Mouse (Mus musculus): Measurements from ENCODE around the gene Mllt6. TPM values are rescaled to one million over a fixed set of nuclear protein-coding genes. Genes with fewer than 3 reads are reported as not detected.
A peak's percentile ranks its signal among the peaks of the same experiment; 100 is the strongest.

Mllt6 gene
- 65.9 and 79.6 TPM in 2 replicates for polyA plus RNA-seq (2012; rRNA removed)

DNA sequence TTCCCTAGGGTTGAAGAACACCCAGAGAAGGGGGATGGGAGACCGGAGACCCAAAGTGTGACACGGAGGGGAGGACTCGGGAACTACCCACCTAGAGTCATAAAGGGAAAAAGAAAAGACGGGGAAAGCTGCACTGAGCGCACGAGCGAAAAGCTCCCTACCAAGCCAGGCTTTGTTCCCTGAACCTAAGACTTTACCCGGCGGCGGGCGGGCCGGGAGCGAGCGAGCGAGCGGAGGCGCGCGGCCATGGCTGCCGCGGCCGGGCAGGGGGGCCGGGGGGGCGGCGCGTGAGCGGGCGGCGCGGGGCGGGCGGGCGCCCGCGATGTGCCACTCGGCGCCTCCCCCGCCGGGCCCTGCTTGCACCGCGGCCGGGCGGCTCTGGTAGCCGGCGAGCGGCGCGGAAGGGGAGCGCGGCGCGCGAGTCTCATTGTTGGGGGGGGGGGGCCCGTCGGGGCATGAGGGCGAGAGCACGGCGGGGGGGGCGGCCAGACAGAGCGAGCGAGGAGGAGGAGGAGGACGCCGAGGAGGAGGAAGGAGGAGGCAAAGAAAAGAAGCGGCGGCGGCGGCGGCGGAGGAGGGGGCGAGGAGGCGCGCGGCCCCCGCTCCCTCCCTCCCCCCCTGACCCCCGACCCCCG, at the start of gene Mllt6:
Gene Mllt6, plus strand, starts transcription at position 522 of the 635 bp plus-strand sequence.
- peak; percentile 69 for DNase-seq
- Histone ChIP-seq H3K4me3 (replicated peaks; ENCODE audit: extremely low read depth, low read depth, low read length) (peak within 1 kb of the TSS; percentile 87), H3K4me1 (ENCODE audit: control insufficient read depth, insufficient read depth, low read length) (peaks cover 12% of the 10 kb centered on the region)
- 2% methylated on average over 52 of the region's 76 CpGs for WGBS
- peak; percentile 10; the same call in 1 of the 2 replicates for TF ChIP-seq POLR2A (IDR thresholded peaks at IDR 0.05; ENCODE audit: borderline replicate concordance, extremely low read depth, low read depth, low read length)
- no peak for TF ChIP-seq CTCF (IDR thresholded peaks at IDR 0.05; ENCODE audit: insufficient read depth, low read length)

DNA sequence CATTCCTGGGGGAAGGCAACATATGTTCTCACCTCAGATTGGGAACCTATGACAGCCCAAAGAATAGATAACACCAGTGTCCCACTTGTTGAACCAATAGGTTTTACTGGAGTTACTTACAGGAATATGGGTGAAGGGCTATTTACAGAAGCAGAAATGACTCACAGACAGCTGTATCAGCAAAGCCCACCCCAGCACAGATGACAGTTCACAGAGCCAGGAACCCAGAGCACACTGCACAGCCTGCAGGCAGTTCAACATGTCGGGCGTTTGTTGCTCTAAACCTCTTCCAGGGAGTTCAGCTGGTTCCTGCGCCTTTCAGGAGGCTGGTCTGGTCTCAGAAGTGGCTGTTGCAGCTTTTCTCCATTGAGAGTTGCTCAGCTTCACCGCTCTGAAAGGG, 47.9 kb upstream of the Mllt6 start:
- 89% methylated on average over 4 of the region's 4 CpGs for WGBS
- Histone ChIP-seq H3K4me3 (replicated peaks; ENCODE audit: extremely low read depth, low read depth, low read length) (no peak overlapping the region), H3K4me1 (ENCODE audit: control insufficient read depth, insufficient read depth, low read length) (no peaks in the 10 kb centered on the region)
- no peak for TF ChIP-seq CTCF (IDR thresholded peaks at IDR 0.05; ENCODE audit: insufficient read depth, low read length)
- no peak for TF ChIP-seq POLR2A (IDR thresholded peaks at IDR 0.05; ENCODE audit: borderline replicate concordance, extremely low read depth, low read depth, low read length)
- DNase-seq, result no peak

DNA sequence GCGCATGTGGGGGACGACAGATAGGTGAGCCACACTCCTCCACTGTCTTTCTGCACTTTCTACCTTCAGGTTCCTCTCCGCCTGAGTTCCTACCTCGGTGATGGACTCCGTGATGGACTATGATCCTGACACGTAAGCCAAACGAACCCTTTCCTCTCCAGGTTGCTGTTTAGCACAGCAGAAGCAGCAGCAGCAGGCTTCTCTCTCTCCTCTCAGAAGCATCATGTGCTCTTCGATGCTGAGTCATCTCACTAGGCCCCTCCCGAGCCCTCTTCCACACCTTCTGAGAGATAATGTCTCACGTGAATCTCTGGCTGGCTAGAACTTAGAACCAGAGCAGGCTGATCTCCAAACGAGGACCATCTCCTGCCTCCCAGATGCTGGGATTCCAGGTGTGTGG, 44.8 kb upstream of the Mllt6 start:
- no peak for DNase-seq
- no peak overlapping the region for H3K4me3 ChIP-seq (replicated peaks; ENCODE audit: extremely low read depth, low read depth, low read length)
- TF ChIP-seq CTCF (IDR thresholded peaks at IDR 0.05; ENCODE audit: insufficient read depth, low read length) (no peak), POLR2A (IDR thresholded peaks at IDR 0.05; ENCODE audit: borderline replicate concordance, extremely low read depth, low read depth, low read length) (no peak)
- WGBS, result 62% methylated on average over 11 of the region's 11 CpGs
- H3K4me1 ChIP-seq (ENCODE audit: control insufficient read depth, insufficient read depth, low read length), result no peaks in the 10 kb centered on the region

DNA sequence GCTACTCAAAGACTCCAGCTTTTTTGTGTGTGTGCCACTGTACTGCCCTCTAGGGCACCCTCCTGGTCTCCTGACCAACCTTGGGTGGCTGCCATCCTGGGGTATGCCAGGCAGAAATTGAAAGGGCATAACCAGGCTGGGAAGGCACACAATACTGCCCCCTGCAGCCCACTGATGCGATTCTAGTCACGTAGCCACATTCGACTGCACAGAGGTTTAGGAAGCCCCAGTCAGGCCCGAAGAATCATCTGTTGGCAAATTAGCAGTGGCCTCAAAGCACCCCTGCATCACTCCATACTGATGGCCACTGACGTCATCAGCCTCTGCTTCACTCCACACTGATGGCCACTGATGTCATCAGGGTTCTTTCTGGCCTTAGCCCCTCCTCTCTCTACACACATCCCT, 43.8 kb upstream of the Mllt6 start:
- peak; percentile 62 for DNase-seq
- Histone ChIP-seq H3K4me3 (replicated peaks; ENCODE audit: extremely low read depth, low read depth, low read length) (no peak overlapping the region), H3K4me1 (ENCODE audit: control insufficient read depth, insufficient read depth, low read length) (no peaks in the 10 kb centered on the region)
- 45% methylated on average over 5 of the region's 5 CpGs for WGBS
- TF ChIP-seq POLR2A (IDR thresholded peaks at IDR 0.05; ENCODE audit: borderline replicate concordance, extremely low read depth, low read depth, low read length) (no peak), CTCF (IDR thresholded peaks at IDR 0.05; ENCODE audit: insufficient read depth, low read length) (peak; percentile 62)

DNA sequence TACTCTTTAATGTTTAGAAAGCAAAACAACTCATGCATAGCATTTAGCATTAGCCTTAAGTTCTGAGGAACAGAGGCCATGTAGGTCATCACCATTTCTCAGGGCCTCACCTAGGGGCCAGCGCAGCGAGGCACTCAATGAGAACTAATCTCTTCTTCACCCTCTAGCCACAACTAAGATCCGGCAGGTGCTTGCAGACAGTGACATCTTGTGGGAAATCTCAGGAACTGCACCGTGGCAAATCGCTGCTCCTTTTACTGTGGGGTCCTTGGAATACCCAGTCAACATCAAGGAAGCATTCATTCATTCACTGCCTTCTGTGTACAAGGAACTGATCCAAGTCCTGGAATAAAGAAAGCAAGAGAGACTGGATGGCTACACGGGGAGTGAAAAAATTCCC, 40.8 kb upstream of the Mllt6 start:
- peak; percentile 62 for DNase-seq
- no peak for TF ChIP-seq POLR2A (IDR thresholded peaks at IDR 0.05; ENCODE audit: borderline replicate concordance, extremely low read depth, low read depth, low read length)
- peak; percentile 95 for TF ChIP-seq CTCF (IDR thresholded peaks at IDR 0.05; ENCODE audit: insufficient read depth, low read length)
- no peaks in the 10 kb centered on the region for H3K4me1 ChIP-seq (ENCODE audit: control insufficient read depth, insufficient read depth, low read length)
- H3K4me3 ChIP-seq (replicated peaks; ENCODE audit: extremely low read depth, low read depth, low read length), result no peak overlapping the region
- WGBS, result 1% methylated on average over 6 of the region's 6 CpGs

DNA sequence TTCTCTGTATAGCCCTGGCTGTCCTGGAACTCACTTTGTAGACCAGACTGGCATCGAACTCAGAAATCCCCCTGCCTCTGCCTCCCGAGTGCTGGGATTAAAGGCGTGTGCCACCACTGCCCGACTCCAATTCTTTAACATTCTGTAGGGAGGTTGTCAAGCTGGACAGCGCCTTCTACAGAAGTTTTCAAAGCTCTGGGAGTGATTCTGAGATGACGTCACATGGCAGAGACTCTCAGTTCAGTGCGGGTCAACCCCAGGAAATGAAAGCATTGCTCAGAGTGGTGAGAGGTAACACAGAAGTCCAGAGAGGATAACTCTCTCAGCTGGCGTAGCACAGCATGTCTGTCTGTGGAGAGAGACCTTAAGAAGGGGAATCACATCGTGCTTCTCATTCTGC, 40.0 kb upstream of the Mllt6 start:
- no peak for TF ChIP-seq CTCF (IDR thresholded peaks at IDR 0.05; ENCODE audit: insufficient read depth, low read length)
- TF ChIP-seq POLR2A (IDR thresholded peaks at IDR 0.05; ENCODE audit: borderline replicate concordance, extremely low read depth, low read depth, low read length), result no peak
- H3K4me3 ChIP-seq (replicated peaks; ENCODE audit: extremely low read depth, low read depth, low read length), result no peak overlapping the region
- WGBS, result 47% methylated on average over 9 of the region's 9 CpGs
- no peaks in the 10 kb centered on the region for H3K4me1 ChIP-seq (ENCODE audit: control insufficient read depth, insufficient read depth, low read length)
- no peak for DNase-seq

DNA sequence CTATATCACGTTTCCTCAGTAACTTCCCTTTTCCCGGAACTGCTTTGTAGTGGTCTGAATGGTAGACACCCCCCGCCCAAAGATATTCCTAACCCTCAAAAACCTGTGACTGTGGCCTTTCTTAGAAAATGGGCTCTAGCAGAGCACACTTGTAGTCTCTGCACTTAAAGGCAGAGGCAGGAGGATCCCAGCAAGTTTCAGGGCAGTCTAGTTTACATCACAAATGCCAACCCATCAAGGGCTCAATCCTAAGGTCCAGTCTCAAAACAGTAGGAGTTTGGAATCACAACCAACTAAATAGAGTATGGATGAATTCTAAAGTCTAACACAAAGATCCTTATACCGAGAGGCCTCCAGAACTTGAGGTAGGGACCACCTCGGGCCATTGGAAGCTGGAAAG, 37.7 kb upstream of the Mllt6 start:
- DNase-seq, result no peak
- WGBS, result 75% methylated on average over 5 of the region's 5 CpGs
- Histone ChIP-seq H3K4me1 (ENCODE audit: control insufficient read depth, insufficient read depth, low read length) (0 out of 2 replicates have a peak, but pooled peaks cover 4% of the 10 kb centered on the region), H3K4me3 (replicated peaks; ENCODE audit: extremely low read depth, low read depth, low read length) (no peak overlapping the region)
- TF ChIP-seq POLR2A (IDR thresholded peaks at IDR 0.05; ENCODE audit: borderline replicate concordance, extremely low read depth, low read depth, low read length) (no peak), CTCF (IDR thresholded peaks at IDR 0.05; ENCODE audit: insufficient read depth, low read length) (no peak)

DNA sequence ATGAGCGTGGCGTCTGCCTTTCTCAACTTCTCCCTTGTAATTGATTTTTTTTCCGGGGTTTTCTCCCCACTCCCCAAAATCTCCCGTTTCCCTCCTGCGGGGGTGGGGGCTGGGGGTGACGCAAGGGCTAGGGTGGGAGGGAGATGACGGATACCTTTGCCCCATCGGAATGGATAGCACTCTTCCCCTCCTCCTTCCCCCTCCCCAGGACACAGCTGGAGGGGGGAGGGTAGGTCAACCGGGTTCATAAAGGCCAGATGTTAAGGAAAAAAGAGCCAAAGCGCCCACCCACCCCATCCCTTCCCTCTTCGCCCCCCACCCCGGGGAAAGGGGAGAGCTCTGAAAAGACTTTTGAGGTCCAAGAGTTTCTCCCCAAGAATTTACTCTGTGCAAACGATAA, 36.8 kb upstream of the Mllt6 start:
- WGBS, result 31% methylated on average over 13 of the region's 13 CpGs
- no peak for DNase-seq
- Histone ChIP-seq H3K4me3 (replicated peaks; ENCODE audit: extremely low read depth, low read depth, low read length) (no peak overlapping the region), H3K4me1 (ENCODE audit: control insufficient read depth, insufficient read depth, low read length) (0 out of 2 replicates have a peak, but pooled peaks cover 4% of the 10 kb centered on the region)
- no peak for TF ChIP-seq CTCF (IDR thresholded peaks at IDR 0.05; ENCODE audit: insufficient read depth, low read length)
- no peak for TF ChIP-seq POLR2A (IDR thresholded peaks at IDR 0.05; ENCODE audit: borderline replicate concordance, extremely low read depth, low read depth, low read length)

DNA sequence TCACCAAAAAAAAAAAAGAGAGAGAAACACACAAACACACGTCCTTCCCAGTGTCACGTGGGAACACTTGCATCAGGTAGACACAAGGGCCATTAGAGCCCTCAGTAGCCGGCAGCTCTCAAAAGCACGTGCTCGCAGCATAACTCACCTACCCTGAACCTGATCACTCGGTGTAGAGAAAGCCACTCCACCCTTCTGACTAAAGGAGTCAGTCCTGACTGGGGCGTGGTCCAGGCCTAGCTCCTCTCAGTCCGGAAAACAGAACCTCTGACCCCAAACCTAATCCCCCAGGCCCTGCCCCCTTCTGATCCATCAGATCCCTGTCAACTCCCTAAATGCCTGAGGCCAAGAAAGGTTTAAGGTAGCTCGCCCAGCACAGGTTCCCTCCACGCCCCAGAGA, 36.4 kb upstream of the Mllt6 start:
- DNase-seq, result peak; percentile 40
- 58% methylated on average over 10 of the region's 10 CpGs for WGBS
- no peak overlapping the region for H3K4me3 ChIP-seq (replicated peaks; ENCODE audit: extremely low read depth, low read depth, low read length)
- 0 out of 2 replicates have a peak, but pooled peaks cover 4% of the 10 kb centered on the region for H3K4me1 ChIP-seq (ENCODE audit: control insufficient read depth, insufficient read depth, low read length)
- no peak for TF ChIP-seq CTCF (IDR thresholded peaks at IDR 0.05; ENCODE audit: insufficient read depth, low read length)
- TF ChIP-seq POLR2A (IDR thresholded peaks at IDR 0.05; ENCODE audit: borderline replicate concordance, extremely low read depth, low read depth, low read length), result no peak
